Mouse (Mus musculus) kidney, postnatal 0 days (tissue): Measurements from ENCODE around the gene Ptgfrn. TPM values are rescaled to one million over a fixed set of nuclear protein-coding genes. Genes with fewer than 3 reads are reported as not detected.

ENCODE experiments used
- ATAC-seq: fragments of 200-750 bp; cut with Nextera tagmentation; replicated peaks from 2 replicates; pipeline ENCODE4 v1.8.0; 2017; ENCODE audit warnings: low read depth, moderate number of reproducible peaks, moderate TSS enrichment, moderate library complexity; ENCODE audit not compliant: low FRiP score
- DNase-seq: peaks from one replicate; pipeline ENCODE4 v3.0.0-alpha.2; 2016; ENCODE audit warnings: low spot score
- H3K27ac ChIP-seq: fragments of 300-500 bp; sonication (generic); 2 replicates; pipeline ENCODE4 v1.5.1; 2014; ENCODE audit warnings: mild to moderate bottlenecking
- H3K27me3 ChIP-seq: fragments of 300-500 bp; sonication (generic); 2 replicates; pipeline ENCODE4 v1.6.1; 2014; ENCODE audit warnings: low read length, mixed read lengths; ENCODE audit not compliant: insufficient read depth
- H3K36me3 ChIP-seq: fragments of 300-500 bp; sonication (generic); 2 replicates; pipeline ENCODE4 v1.6.1; 2014; ENCODE audit warnings: low read length, mixed read lengths; ENCODE audit not compliant: insufficient read depth
- H3K4me1 ChIP-seq: fragments of 300-500 bp; sonication (generic); replicated peaks from 2 replicates; pipeline ENCODE4 v1.6.1; 2014; ENCODE audit warnings: antibody characterized with exemption, low read length, mixed read lengths; ENCODE audit not compliant: insufficient read depth
- H3K4me2 ChIP-seq: fragments of 300-500 bp; sonication (generic); 2 replicates; pipeline ENCODE4 v1.6.1; 2014; ENCODE audit warnings: mild to moderate bottlenecking, low read length, moderate library complexity, mixed read lengths
- H3K4me3 ChIP-seq: fragments of 300-500 bp; sonication (generic); replicated peaks from 2 replicates; pipeline ENCODE4 v1.5.1; 2014; ENCODE audit warnings: low read depth, low read length
- H3K9ac ChIP-seq: fragments of 300-500 bp; sonication (generic); 2 replicates; pipeline ENCODE4 v1.6.1; 2014; ENCODE audit warnings: low read depth, low read length
- H3K9me3 ChIP-seq: fragments of 300-500 bp; sonication (generic); replicated peaks from 2 replicates; pipeline ENCODE4 v1.6.1; 2016; ENCODE audit warnings: low read length, inconsistent platforms, mixed read lengths
- CTCF ChIP-seq: IDR thresholded peaks from 2 replicates; pipeline ENCODE4 v1.5.1; 2016; ENCODE audit warnings: antibody characterized with exemption, low read depth, mild to moderate bottlenecking, moderate library complexity
- WGBS: fragments of 180-500 bp; shearing (Covaris S2); extraction: QIAGEN DNeasy Blood & Tissue Kit; methylation state at CpG from one replicate; pipeline ENCODE4 v1.1.7; 2014; 5-methylcytosine and 5-hydroxymethylcytosine counted together
- polyA plus RNA-seq: library from polyadenylated mRNA; unstranded; fragments of >200 nt; fragmentation: Nextera tagmentation; extraction: Ambion mirVana; gene quantifications from 2 replicates; pipeline ENCODE4 v1.2.1, GENCODE M21; 2015

Ptgfrn gene
- polyA plus RNA-seq, 1 experiment from 2014 or later, result 2.1 TPM

DNA sequence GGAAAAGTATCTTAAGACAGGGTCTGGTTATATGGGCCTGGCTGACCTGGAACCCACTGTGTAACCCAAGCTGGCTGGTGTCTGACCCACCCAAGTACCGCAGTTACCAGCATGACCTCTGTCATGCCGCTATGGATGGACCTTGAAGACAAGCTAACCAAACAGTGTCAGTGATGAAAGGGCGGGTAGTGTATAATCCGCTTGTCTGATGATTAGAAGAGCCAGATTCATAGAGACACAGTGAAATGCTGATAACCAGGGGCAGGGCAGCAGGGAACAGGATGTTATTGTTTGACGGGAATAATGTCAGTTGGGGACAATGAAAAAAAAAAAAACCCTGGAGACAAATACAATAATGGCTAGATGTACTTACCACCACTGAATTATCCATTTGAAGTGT, 21.7 kb upstream of the Ptgfrn start:
- Histone ChIP-seq H3K27me3 (no peaks in the 10 kb centered on the region), H3K36me3 (no peaks in the 10 kb centered on the region), H3K27ac (no peak overlapping the region), H3K4me1 (peaks cover 3% of the 10 kb centered on the region; the same call in 1 of the 2 replicates), H3K9me3 (no peaks in the 10 kb centered on the region), H3K9ac (no peak overlapping the region), H3K4me2 (no peak overlapping the region), H3K4me3 (no peak overlapping the region)
- no peak for TF ChIP-seq CTCF
- ATAC-seq (no peak), DNase-seq (no peak)
- WGBS, result 81% methylated on average over 5 of the region's 5 CpGs

DNA sequence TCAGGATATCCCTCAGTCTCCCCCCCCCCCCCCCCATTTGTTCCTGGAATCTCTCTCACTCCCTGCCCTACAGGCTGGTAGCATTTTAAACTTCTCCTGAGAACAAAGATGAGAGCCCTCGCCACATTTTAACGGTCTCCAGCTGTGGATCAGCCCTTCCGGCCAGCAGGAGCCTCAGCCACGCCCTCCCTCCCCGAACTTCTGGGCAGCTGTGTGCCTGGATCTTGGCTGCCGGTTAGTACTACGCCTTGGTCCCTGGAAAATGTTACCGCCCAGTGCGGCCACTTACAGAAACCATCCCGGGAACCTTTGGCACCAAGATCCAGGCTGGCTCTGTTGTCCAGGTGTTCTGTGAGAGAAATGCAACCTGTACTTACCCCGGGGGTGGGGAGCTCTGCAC, 20.4 kb upstream of the Ptgfrn start:
- Histone ChIP-seq H3K9me3 (no peaks in the 10 kb centered on the region), H3K27ac (no peak overlapping the region), H3K4me2 (peak overlapping the region; percentile 34), H3K4me1 (peaks cover 3% of the 10 kb centered on the region; the same call in 1 of the 2 replicates), H3K4me3 (no peak overlapping the region), H3K9ac (no peak overlapping the region), H3K36me3 (no peaks in the 10 kb centered on the region), H3K27me3 (no peaks in the 10 kb centered on the region)
- TF ChIP-seq CTCF, result peak; percentile 3; the same call in 1 of the 2 replicates
- whole genome bisulfite sequencing, result 4% methylated on average over 11 of the region's 11 CpGs
- DNase-seq (peak; percentile 71), ATAC-seq (peak; percentile 49; the same call in 1 of the 2 replicates)

GRCm38 (mm10) chr3:101129620-101130019, 19.5 kb upstream of the Ptgfrn start:
- Histone ChIP-seq H3K9ac (no peak overlapping the region), H3K27ac (no peak overlapping the region), H3K4me2 (no peak overlapping the region), H3K4me1 (peaks cover 3% of the 10 kb centered on the region; the same call in 1 of the 2 replicates), H3K4me3 (no peak overlapping the region), H3K27me3 (no peaks in the 10 kb centered on the region), H3K9me3 (no peaks in the 10 kb centered on the region), H3K36me3 (no peaks in the 10 kb centered on the region)
- no peak for TF ChIP-seq CTCF
- DNase-seq (no peak), ATAC-seq (no peak)
- 79% methylated on average over 3 of the region's 3 CpGs for WGBS

- H3K9me3 ChIP-seq, result no peaks in the 10 kb centered on the region
- DNase-seq (no peak), ATAC-seq (no peak)
- TF ChIP-seq CTCF, result no peak
- no peaks in the 10 kb centered on the region for H3K36me3 ChIP-seq
- no peak overlapping the region for H3K4me2 ChIP-seq
- no peaks in the 10 kb centered on the region for H3K27me3 ChIP-seq
- peaks cover 3% of the 10 kb centered on the region; the same call in 1 of the 2 replicates for H3K4me1 ChIP-seq
- no peak overlapping the region for H3K4me3 ChIP-seq
- H3K9ac ChIP-seq, result no peak overlapping the region
- H3K27ac ChIP-seq, result no peak overlapping the region
These were observed 19.0 kb upstream of the Ptgfrn start for GRCm38 (mm10) chr3:101129090-101129489.

DNA sequence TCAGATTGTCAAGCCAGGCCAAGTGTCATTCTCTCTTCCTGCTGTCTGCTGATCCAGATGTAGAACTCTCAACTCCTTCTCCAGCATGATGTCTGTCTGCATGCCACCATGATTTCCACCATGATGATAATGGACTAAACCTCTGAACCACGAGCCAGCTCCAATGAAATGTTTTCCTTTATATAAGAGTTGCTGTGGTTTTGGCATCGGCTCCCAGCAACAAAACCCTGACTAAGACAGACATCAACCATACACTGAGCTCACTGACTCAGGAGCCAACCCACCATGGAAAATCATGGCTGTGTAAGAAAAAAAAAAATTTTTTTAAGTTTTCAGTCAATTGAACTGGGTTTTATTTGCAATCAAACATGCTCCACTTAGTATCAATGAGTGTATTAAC, 17.7 kb upstream of the Ptgfrn start:
- Histone ChIP-seq H3K27me3 (no peaks in the 10 kb centered on the region), H3K9ac (no peak overlapping the region), H3K36me3 (no peaks in the 10 kb centered on the region), H3K4me1 (peaks cover 3% of the 10 kb centered on the region; the same call in 1 of the 2 replicates), H3K4me2 (no peak overlapping the region), H3K4me3 (no peak overlapping the region), H3K9me3 (no peaks in the 10 kb centered on the region), H3K27ac (no peak overlapping the region)
- whole genome bisulfite sequencing, result 80% methylated on average over 2 of the region's 2 CpGs
- ATAC-seq, result no peak
- no peak for DNase-seq
- no peak for TF ChIP-seq CTCF

GRCm38 (mm10) chr3:101124716-101125115, 14.6 kb upstream of the Ptgfrn start:
- Histone ChIP-seq H3K27ac (no peak overlapping the region), H3K9me3 (no peaks in the 10 kb centered on the region), H3K4me1 (no peaks in the 10 kb centered on the region), H3K4me3 (no peak overlapping the region), H3K36me3 (no peaks in the 10 kb centered on the region), H3K27me3 (no peaks in the 10 kb centered on the region), H3K4me2 (no peak overlapping the region), H3K9ac (no peak overlapping the region)
- WGBS, result 94% methylated on average over 5 of the region's 5 CpGs
- DNase-seq (no peak), ATAC-seq (no peak)
- no peak for TF ChIP-seq CTCF

GRCm38 (mm10) chr3:101122479-101122878, 12.4 kb upstream of the Ptgfrn start:
- WGBS, result 80% methylated on average over 3 of the region's 3 CpGs
- Histone ChIP-seq H3K4me1 (no peaks in the 10 kb centered on the region), H3K9me3 (no peaks in the 10 kb centered on the region), H3K9ac (no peak overlapping the region), H3K27me3 (no peaks in the 10 kb centered on the region), H3K4me3 (no peak overlapping the region), H3K4me2 (no peak overlapping the region), H3K36me3 (no peaks in the 10 kb centered on the region), H3K27ac (no peak overlapping the region)
- DNase-seq (no peak), ATAC-seq (no peak)
- no peak for TF ChIP-seq CTCF
